Mouse (Mus musculus) liver, adult (tissue): ENCODE results near the gene Stk11.

ENCODE experiments used
- GATA4 ChIP-seq: IDR thresholded peaks from 2 replicates; pipeline ENCODE4 v1.6.1; 2014; ENCODE audit warnings: mild to moderate bottlenecking, low read length; ENCODE audit not compliant: insufficient replicate concordance

The Stk11 gene

DNA sequence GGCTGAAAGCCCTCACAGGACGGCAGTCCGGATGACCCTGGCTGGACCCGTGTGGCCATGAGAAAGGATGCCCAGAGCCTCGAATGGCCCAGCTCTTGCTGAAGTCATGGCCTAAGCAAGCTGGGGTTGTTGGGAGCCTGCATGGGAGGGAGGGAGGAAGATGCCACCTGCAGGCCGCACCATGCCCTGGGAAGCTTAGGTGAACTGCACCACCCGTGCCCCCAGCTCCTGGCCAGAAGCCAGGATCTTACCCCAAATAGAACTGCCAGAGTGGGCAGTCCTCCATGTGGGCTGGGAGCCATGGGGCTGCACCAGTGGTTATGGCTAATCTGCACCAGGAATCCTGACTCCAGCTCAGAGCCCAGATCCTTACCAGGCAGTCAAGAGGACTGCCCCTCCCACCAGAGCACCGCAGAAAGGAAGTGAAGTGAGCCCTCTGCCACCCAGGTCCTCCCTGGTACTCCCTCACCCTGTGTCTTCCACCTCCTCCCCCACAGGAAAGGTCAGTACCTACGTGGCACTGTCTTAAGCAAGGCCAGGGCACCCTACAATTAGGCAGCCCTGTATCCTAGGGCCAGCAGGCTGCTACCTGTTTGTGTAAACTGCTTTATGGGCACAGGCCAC, 17.7 kb downstream of the Stk11 start:
- no peak for TF ChIP-seq GATA4

GRCm38 (mm10) chr10:80134421-80134820, 18.8 kb downstream of the Stk11 start:
- TF ChIP-seq GATA4 = no peak

DNA sequence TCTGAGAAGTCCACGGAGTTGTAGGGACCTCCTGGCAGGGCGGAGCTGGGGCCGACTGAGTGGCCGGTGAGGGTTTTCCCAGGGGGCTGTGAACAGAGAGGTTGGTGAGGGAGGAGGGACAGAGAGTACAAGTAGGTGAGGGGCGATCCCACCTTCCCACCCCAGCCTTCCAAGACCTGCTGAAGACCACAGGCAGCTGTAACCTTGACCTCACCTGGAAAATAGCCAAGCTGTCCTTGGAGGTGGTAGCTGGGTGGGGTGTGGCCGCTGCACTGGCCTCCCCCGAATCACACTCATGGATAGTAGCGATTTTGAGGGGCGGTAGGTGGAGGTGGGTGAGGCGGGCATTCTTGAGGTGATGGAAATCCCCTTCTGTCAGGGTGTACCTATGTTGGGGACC, 19.6 kb downstream of the Stk11 start:
- no peak for TF ChIP-seq GATA4

DNA sequence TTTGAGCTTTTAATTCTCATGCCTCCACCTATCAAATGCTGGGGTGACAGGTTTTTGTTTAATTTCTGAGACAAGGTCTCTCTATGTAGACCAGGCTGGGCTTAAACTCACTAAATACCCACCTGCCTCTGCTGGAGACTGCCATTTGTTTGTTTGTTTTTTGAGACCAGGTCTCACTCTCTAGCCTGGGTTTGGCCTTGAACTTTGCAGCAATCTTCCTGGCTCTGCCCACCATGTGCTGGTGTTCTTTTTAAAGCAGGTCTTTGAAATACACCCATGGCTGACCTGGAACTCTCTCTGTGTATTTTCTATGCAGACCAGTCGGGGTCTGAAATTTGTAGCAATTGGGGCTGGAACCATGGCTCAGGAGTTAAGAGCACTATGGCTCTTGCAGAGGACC, 20.0 kb downstream of the Stk11 start:
- TF ChIP-seq GATA4 = no peak

GRCm38 (mm10) chr10:80136179-80136951, 20.8 kb downstream of the Stk11 start:
- TF ChIP-seq GATA4 = no peak

GRCm38 (mm10) chr10:80136952-80137625, 21.5 kb downstream of the Stk11 start:
- no peak for TF ChIP-seq GATA4

GRCm38 (mm10) chr10:80137626-80138552, 22.3 kb downstream of the Stk11 start:
- no peak for TF ChIP-seq GATA4

DNA sequence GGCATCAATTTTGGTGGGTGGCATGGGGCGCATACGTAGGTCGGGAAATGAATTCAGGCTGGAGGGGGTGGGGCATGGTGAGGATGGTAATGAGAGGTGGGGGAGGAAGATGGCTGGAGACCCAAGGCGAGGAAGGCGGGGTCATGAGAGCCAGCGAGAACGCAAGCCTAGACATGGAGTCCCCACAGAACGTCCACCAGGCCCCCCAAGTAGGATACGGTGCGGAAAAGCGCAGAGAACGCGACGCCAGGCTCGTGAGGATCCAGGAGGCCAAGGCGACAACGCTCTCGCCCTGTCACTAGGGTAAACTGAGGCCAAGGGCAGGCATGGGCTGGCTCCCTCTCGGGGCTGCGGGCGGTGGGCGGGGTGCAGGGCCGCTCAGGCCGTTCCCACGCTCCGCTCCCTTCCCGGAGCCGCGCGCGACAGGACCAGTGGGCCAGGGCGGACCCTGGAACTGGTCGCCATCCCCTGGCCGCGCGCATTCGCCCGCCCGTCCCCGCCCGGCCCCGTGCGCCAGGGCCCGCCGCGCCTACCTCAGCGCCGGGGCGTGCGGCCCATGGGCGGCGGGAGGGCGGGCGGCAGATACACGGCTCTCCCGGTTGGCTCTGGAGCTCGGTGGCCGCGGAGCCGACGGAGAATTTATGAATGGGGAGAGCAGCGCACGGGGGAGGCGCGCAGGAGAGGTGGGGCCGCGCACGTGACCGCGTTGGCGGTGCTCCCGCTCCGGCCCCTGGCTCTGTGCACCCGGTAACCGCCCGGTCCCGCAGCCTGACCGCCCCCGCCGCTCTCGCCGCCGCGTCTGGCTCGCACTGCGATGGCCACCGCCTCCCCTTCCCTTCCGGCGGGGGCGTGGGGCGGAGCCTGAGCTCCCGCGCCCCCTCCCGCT, 23.2 kb downstream of the Stk11 start, which contains the start of gene Atp5d:
Atp5d (plus strand) TSS at position 80 of the 886 bp plus-strand sequence.
- TF ChIP-seq GATA4 = no peak

DNA sequence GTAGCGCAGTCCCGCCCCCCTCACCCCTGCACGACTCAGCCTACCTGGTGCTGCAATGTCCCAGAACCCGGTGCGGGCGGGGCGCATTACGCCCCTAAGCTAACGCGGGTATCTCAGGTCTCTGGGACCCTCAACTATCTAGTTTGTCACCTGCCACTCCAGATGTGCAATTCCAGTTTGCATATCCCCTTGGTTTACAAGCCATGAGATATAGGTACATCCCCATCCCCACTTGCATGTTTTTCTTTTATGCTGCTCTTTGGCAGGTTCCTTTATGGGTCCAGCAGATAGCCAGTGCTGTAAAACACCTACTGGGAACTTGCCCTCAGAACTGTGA, 23.8 kb downstream of the Stk11 start:
- TF ChIP-seq GATA4 = no peak

- TF ChIP-seq GATA4 = no peak
These were observed 24.5 kb downstream of the Stk11 start for GRCm38 (mm10) chr10:80139975-80140665.

GRCm38 (mm10) chr10:80140666-80141035, 25.0 kb downstream of the Stk11 start, which contains the start of gene Cbarp:
Gene Cbarp (minus strand): TSS chr10:80140835.
- TF ChIP-seq GATA4 = no peak

- no peak for TF ChIP-seq GATA4
These were observed 25.6 kb downstream of the Stk11 start for GRCm38 (mm10) chr10:80141243-80141642.

- peak; percentile 6; the same call in 1 of the 2 replicates for TF ChIP-seq GATA4
These were observed 26.4 kb downstream of the Stk11 start for GRCm38 (mm10) chr10:80141786-80142529.
